Mouse (Mus musculus) embryonic facial prominence, embryonic 13.5 days (tissue): ENCODE results near the gene Slc35f6. TPM values are rescaled to one million over a fixed set of nuclear protein-coding genes. Genes with fewer than 3 reads are reported as not detected.

Source experiments
- ATAC-seq: fragments of 200-750 bp; cut with Nextera tagmentation; 2 replicates; pipeline ENCODE4 v1.8.0; 2017; ENCODE audit warnings: low read depth; ENCODE audit not compliant: insufficient number of reproducible peaks, insufficient read depth, low FRiP score, low TSS enrichment
- H3K27ac ChIP-seq: fragments of 300-500 bp; sonication (generic); 2 replicates; pipeline ENCODE4 v1.5.1; 2015; ENCODE audit warnings: moderate library complexity, mild to moderate bottlenecking, inconsistent platforms
- H3K27me3 ChIP-seq: fragments of 300-500 bp; sonication (generic); 2 replicates; pipeline ENCODE4 v1.6.1; 2015; ENCODE audit warnings: mild to moderate bottlenecking, inconsistent platforms
- H3K36me3 ChIP-seq: fragments of 300-500 bp; sonication (generic); 2 replicates; pipeline ENCODE4 v1.6.1; 2015; ENCODE audit warnings: mild to moderate bottlenecking, inconsistent platforms
- H3K4me1 ChIP-seq: fragments of 300-500 bp; sonication (generic); 2 replicates; pipeline ENCODE4 v1.6.1; 2015; ENCODE audit warnings: inconsistent platforms
- H3K4me2 ChIP-seq: fragments of 300-500 bp; sonication (generic); 2 replicates; pipeline ENCODE4 v1.6.1; 2015; ENCODE audit warnings: moderate library complexity, mild to moderate bottlenecking, inconsistent platforms
- H3K4me3 ChIP-seq: fragments of 300-500 bp; sonication (generic); 2 replicates; pipeline ENCODE4 v1.5.1; 2015; ENCODE audit warnings: mild to moderate bottlenecking, inconsistent platforms
- H3K9ac ChIP-seq: fragments of 300-500 bp; sonication (generic); 2 replicates; pipeline ENCODE4 v1.6.1; 2015; ENCODE audit warnings: mild to moderate bottlenecking, inconsistent platforms
- H3K9me3 ChIP-seq: fragments of 300-500 bp; sonication (generic); 2 replicates; pipeline ENCODE4 v1.6.1; 2016; ENCODE audit warnings: inconsistent platforms
- WGBS: fragments of 180-500 bp; shearing (Covaris S2); methylation state at CpG from one replicate; pipeline ENCODE4 v1.1.7; 2015; ENCODE audit warnings: mixed read lengths; 5-methylcytosine and 5-hydroxymethylcytosine counted together
- polyA plus RNA-seq: library from polyadenylated mRNA; unstranded; fragments of >200 nt; fragmentation: Nextera tagmentation; extraction: Ambion mirVana; gene quantifications from 2 replicates; pipeline ENCODE4 v1.2.1, GENCODE M21; 2015

Slc35f6 gene
- 25.0 and 26.6 TPM in 2 replicates for polyA plus RNA-seq

GRCm38 (mm10) chr5:30647815-30648560 lies at the start of gene Slc35f6:
Slc35f6 (plus strand) TSS chr5:30647933.
- WGBS, result under 1% methylated on average over 38 of the region's 38 CpGs
- Histone ChIP-seq H3K4me3 (peak within 1 kb of the TSS; percentile 85), H3K27me3 (no peaks in the 10 kb centered on the region), H3K4me1 (peaks cover 20% of the 10 kb centered on the region), H3K9me3 (no peaks in the 10 kb centered on the region), H3K4me2 (peak within 1 kb of the TSS; percentile 93), H3K36me3 (peaks cover 11% of the 10 kb centered on the region; the same call in 1 of the 2 replicates), H3K9ac (peak within 1 kb of the TSS; percentile 82), H3K27ac (peak within 1 kb of the TSS; percentile 64; the same call in 1 of the 2 replicates)
- ATAC-seq, result peak; percentile 82

DNA sequence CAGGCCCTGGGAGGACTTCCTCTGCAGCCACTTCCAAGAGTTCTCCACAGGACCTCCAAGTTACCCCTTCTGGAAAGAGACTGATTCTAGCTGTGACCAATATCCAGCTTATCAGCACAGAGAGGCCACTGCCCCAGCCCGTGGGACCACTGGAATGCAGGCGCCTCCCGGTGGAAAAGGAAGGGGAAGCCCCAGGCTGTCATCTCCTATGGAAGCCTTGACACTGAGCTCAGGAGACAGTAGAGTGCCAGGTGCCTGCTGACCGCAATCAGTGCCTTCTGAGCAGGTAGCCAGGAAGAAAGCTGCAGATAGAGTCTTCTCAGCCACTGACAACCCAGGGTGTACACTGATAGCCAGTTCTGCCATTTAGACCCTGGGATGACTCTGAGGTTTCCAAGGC lies 46.3 kb upstream of the Slc35f6 start:
- Histone ChIP-seq H3K27ac (no peak overlapping the region), H3K9me3 (no peaks in the 10 kb centered on the region), H3K9ac (no peak overlapping the region), H3K4me2 (no peak overlapping the region), H3K27me3 (peaks cover 4% of the 10 kb centered on the region; the same call in 1 of the 2 replicates), H3K4me3 (no peak overlapping the region), H3K4me1 (no peaks in the 10 kb centered on the region), H3K36me3 (no peaks in the 10 kb centered on the region)
- ATAC-seq, result no peak
- WGBS, result 28% methylated on average over 4 of the region's 4 CpGs

DNA sequence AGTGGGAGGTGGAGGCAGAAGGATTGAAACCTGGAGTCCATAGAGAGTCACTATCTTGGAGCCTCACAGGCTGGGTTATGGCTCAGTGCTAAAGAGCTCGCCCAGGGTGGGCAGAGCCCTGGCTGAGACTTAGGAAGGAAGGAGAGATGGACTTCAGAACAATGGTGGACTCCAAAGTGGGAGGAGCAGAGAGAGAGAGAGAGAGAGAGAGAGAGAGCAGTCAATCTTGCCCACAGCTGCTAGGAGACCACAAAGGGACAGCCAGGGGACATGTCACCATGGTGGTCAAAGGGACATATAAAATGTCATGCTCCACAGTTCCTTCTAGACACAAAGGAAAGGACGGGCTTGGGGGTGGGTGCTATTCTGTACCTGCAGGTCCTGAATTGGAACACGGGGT lies 44.5 kb upstream of the Slc35f6 start:
- no peaks in the 10 kb centered on the region for H3K36me3 ChIP-seq
- no peak overlapping the region for H3K27ac ChIP-seq
- peaks cover 4% of the 10 kb centered on the region; the same call in 1 of the 2 replicates for H3K27me3 ChIP-seq
- H3K9ac ChIP-seq, result no peak overlapping the region
- no peak overlapping the region for H3K4me3 ChIP-seq
- WGBS, result 64% methylated on average over 3 of the region's 3 CpGs
- H3K4me2 ChIP-seq, result no peak overlapping the region
- ATAC-seq, result no peak
- H3K4me1 ChIP-seq, result no peaks in the 10 kb centered on the region
- H3K9me3 ChIP-seq, result no peaks in the 10 kb centered on the region

- Histone ChIP-seq H3K4me3 (no peak overlapping the region), H3K9me3 (no peaks in the 10 kb centered on the region), H3K27me3 (peaks cover 4% of the 10 kb centered on the region; the same call in 1 of the 2 replicates), H3K4me2 (no peak overlapping the region), H3K27ac (no peak overlapping the region), H3K9ac (no peak overlapping the region), H3K36me3 (no peaks in the 10 kb centered on the region), H3K4me1 (no peaks in the 10 kb centered on the region)
- no peak for ATAC-seq
- WGBS, result 72% methylated on average over 4 of the region's 4 CpGs
Observed at GRCm38 (mm10) chr5:30603926-30604325, 43.8 kb upstream of the Slc35f6 start.

DNA sequence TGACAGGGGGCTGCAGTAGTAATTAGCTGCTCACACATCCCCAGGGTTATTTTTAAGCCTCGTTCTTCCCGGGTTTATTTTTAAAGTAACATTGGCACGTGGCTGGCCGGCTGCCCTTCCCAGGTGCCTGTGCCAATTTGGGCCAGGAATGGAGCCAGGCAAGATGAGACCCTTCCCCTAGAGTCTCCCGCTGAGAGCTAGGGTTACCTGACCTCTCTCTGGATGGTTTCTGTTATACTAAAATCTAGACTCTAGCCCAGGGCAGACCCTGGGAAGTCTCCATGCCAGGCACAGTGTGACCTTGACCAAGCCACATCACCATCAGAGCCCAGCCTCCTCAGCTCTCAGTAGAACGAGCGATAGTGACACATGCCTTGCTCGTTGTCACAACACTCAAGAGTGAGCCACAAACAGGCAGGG lies 43.0 kb upstream of the Slc35f6 start:
- H3K36me3 ChIP-seq, result no peaks in the 10 kb centered on the region
- no peak overlapping the region for H3K4me3 ChIP-seq
- H3K4me1 ChIP-seq, result no peaks in the 10 kb centered on the region
- H3K9ac ChIP-seq, result no peak overlapping the region
- H3K27me3 ChIP-seq, result peaks cover 4% of the 10 kb centered on the region; the same call in 1 of the 2 replicates
- ATAC-seq, result no peak
- H3K4me2 ChIP-seq, result no peak overlapping the region
- H3K27ac ChIP-seq, result no peak overlapping the region
- H3K9me3 ChIP-seq, result no peaks in the 10 kb centered on the region
- 68% methylated on average over 8 of the region's 8 CpGs for WGBS

- 79% methylated on average over 6 of the region's 6 CpGs for WGBS
- H3K9ac ChIP-seq, result no peak overlapping the region
- no peaks in the 10 kb centered on the region for H3K4me1 ChIP-seq
- no peak for ATAC-seq
- H3K27ac ChIP-seq, result no peak overlapping the region
- no peaks in the 10 kb centered on the region for H3K9me3 ChIP-seq
- no peaks in the 10 kb centered on the region for H3K36me3 ChIP-seq
- H3K4me2 ChIP-seq, result no peak overlapping the region
- no peaks in the 10 kb centered on the region for H3K27me3 ChIP-seq
- H3K4me3 ChIP-seq, result no peak overlapping the region
Observed at GRCm38 (mm10) chr5:30605649-30606048, 42.1 kb upstream of the Slc35f6 start.

DNA sequence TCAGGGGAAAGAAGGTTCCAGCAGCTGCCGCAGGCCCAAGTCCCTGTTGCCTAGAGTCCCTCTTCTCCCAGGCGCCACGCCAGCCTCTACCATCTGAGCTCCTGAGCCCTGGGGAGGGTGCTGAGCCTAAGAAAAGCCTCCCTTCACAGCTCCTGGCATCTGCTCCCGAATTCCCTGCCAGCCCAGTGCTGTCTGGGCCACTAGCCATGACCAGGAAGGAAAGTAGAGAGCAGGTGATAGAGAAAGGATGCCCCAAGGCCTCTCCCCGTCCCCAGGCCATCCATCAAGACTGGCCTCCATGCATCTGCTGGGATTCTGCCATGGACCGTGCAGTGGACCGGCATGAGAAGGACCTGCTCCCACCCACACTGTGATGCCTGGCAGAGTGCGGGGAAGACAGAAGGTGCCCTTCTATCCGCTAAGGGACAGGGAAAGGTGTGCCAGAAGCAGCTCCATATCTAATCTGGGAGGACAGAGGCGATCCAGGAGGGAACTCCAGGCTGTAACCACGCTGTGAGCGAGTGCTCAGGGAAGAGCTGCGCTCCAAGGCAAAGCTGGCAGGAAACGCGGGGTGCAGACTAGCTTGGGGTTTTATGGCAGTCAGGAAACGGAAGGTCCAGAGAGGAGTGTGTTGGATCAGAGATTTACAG lies 41.2 kb upstream of the Slc35f6 start:
- ATAC-seq, result no peak
- Histone ChIP-seq H3K4me2 (no peak overlapping the region), H3K36me3 (no peaks in the 10 kb centered on the region), H3K9ac (no peak overlapping the region), H3K9me3 (no peaks in the 10 kb centered on the region), H3K27me3 (no peaks in the 10 kb centered on the region), H3K4me1 (no peaks in the 10 kb centered on the region), H3K4me3 (no peak overlapping the region), H3K27ac (no peak overlapping the region)
- 74% methylated on average over 16 of the region's 16 CpGs for WGBS

GRCm38 (mm10) chr5:30609094-30609493 lies 38.6 kb upstream of the Slc35f6 start:
- no peak overlapping the region for H3K9ac ChIP-seq
- H3K27ac ChIP-seq, result no peak overlapping the region
- peaks cover under 1% of the 10 kb centered on the region for H3K4me1 ChIP-seq
- H3K27me3 ChIP-seq, result no peaks in the 10 kb centered on the region
- no peak overlapping the region for H3K4me3 ChIP-seq
- ATAC-seq, result no peak
- H3K36me3 ChIP-seq, result no peaks in the 10 kb centered on the region
- 84% methylated on average over 7 of the region's 7 CpGs for WGBS
- no peaks in the 10 kb centered on the region for H3K9me3 ChIP-seq
- H3K4me2 ChIP-seq, result no peak overlapping the region

- no peaks in the 10 kb centered on the region for H3K36me3 ChIP-seq
- no peaks in the 10 kb centered on the region for H3K9me3 ChIP-seq
- H3K4me1 ChIP-seq, result peaks cover 11% of the 10 kb centered on the region
- WGBS, result 69% methylated on average over 8 of the region's 8 CpGs
- no peak for ATAC-seq
- no peak overlapping the region for H3K9ac ChIP-seq
- H3K4me2 ChIP-seq, result no peak overlapping the region
- H3K27ac ChIP-seq, result no peak overlapping the region
- no peak overlapping the region for H3K4me3 ChIP-seq
- no peaks in the 10 kb centered on the region for H3K27me3 ChIP-seq
Observed at GRCm38 (mm10) chr5:30609918-30610645, 37.7 kb upstream of the Slc35f6 start.

DNA sequence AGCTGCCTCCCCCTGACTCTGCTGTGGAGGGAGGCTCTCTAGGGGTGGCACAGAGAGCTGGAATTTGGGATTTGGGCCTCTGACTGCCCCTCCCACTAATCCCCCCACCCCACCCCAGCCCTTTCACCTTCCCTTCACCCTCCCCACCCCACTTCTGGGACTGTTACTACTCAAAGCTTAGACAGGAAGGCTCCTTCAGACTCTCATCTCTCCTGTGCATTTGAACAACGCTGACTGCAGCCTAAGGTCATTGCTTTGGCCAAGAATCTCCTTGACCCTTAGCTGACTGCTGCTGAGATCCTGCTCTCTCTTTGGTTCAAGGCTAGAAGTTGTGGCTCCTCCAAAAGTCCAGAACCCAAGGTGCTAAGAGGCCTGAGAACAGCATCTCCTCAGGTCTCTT lies 36.6 kb upstream of the Slc35f6 start:
- H3K9me3 ChIP-seq, result no peaks in the 10 kb centered on the region
- WGBS, result 84% methylated on average over 1 of the region's 1 CpGs
- H3K27ac ChIP-seq, result no peak overlapping the region
- no peak overlapping the region for H3K4me2 ChIP-seq
- no peak overlapping the region for H3K4me3 ChIP-seq
- H3K9ac ChIP-seq, result no peak overlapping the region
- peaks cover 16% of the 10 kb centered on the region for H3K4me1 ChIP-seq
- ATAC-seq, result no peak
- no peaks in the 10 kb centered on the region for H3K27me3 ChIP-seq
- no peaks in the 10 kb centered on the region for H3K36me3 ChIP-seq

DNA sequence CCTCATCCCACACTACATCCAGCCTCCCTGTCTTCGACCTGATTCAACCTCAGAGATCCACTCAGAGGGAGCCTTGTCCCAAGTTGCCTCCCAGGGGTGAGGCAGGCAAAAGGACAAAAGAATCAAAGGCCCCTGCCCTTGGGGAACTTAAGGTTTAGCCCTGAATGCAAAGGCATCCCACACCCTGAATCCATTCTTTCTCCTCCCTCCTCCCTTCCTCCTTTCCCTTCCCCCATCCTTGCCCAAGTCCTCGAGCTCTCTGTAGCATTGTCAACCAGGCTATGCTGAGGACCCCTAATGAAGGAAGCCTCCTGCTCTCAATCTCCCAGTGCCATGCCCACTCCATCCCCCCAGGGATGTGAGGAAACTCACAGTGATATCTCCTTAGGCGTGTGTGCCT lies 36.0 kb upstream of the Slc35f6 start:
- no peak overlapping the region for H3K27ac ChIP-seq
- no peak overlapping the region for H3K9ac ChIP-seq
- H3K4me1 ChIP-seq, result peaks cover 16% of the 10 kb centered on the region
- no peak overlapping the region for H3K4me3 ChIP-seq
- H3K4me2 ChIP-seq, result no peak overlapping the region
- H3K9me3 ChIP-seq, result no peaks in the 10 kb centered on the region
- 24% methylated on average over 3 of the region's 3 CpGs for WGBS
- ATAC-seq, result no peak
- H3K36me3 ChIP-seq, result no peaks in the 10 kb centered on the region
- H3K27me3 ChIP-seq, result no peaks in the 10 kb centered on the region
